In the genomic region with DNA sequence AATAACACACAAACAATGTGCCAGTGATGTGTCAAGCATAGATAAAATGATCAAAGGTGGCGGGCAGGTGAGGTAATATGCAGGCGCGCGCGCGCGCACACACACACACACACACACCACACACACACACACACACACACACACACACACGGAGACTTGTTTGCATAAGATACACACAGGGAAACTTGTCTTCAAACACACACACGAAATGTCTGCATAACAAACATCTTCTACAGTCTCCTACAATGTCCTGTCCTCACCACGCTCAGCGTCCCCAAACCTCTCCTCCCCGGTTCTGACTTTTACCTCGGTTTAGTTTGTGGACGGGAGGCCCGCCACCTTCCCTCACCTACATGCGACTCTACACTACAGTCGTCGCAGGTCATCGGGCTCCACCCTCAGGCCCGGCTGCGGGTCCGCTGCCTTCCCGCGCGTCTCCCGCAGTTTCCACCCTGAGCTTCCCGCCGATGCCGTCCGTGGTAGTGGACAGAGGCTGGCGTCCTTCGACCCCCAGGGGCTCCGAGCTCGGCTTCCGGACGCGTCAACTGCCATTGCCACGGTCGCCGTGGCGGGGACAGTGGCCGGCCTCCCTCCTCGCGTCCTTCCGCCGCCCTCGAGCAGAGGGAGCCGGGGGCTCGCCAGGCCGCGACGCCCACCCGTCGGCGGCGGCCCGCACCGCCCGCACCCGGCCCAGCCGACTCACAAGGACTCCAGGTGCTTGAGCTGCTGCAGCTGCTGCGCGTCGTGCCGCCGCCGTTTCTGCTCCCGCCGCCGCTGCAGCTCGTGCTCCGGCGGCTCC, we compare ENCODE assay signal across 8 mouse cellular contexts. TPM values are rescaled to one million over a fixed set of nuclear protein-coding genes. Genes with fewer than 3 reads are reported as not detected.
DNase-seq lines count a peak whose midpoint lies in the region; ATAC-seq lines count a peak whose summit lies in the region.

No protein-coding gene starts in this region.

- peak overlapping the region; percentile 81 for H3K4me2 ChIP-seq in forebrain, embryonic 11.5 days (ENCODE audit: low read depth, low read length, severe bottlenecking)
- peak overlapping the region; percentile 59 for H3K4me2 ChIP-seq in hindbrain, embryonic 14.5 days (replicated peaks)

- peak; percentile 71 for ATAC-seq in forebrain, embryonic 11.5 days (replicated peaks; ENCODE audit: low FRiP score)
- ATAC-seq in hindbrain, embryonic 14.5 days (ENCODE audit: low FRiP score): peak; percentile 72

- H3K36me3 ChIP-seq in forebrain, embryonic 11.5 days (ENCODE audit: control insufficient read depth, insufficient read depth, low read length): no peaks in the 10 kb centered on the region
- H3K36me3 ChIP-seq in hindbrain, embryonic 14.5 days (replicated peaks; ENCODE audit: control insufficient read depth, insufficient read depth): no peaks in the 10 kb centered on the region; the same call in 1 of the 2 replicates
- peaks cover 28% of the 10 kb centered on the region for H3K36me3 ChIP-seq in limb, embryonic 10.5 days
- peaks cover 22% of the 10 kb centered on the region for H3K36me3 ChIP-seq in midbrain, embryonic 10.5 days

- no peaks in the 10 kb centered on the region for H3K9me3 ChIP-seq in forebrain, embryonic 11.5 days (ENCODE audit: control insufficient read depth, low read length)
- H3K9me3 ChIP-seq in hindbrain, embryonic 14.5 days (ENCODE audit: control insufficient read depth, low read length): no peaks in the 10 kb centered on the region
- H3K9me3 ChIP-seq in limb, embryonic 10.5 days (replicated peaks): no peaks in the 10 kb centered on the region
- H3K9me3 ChIP-seq in midbrain, embryonic 10.5 days (replicated peaks): no peaks in the 10 kb centered on the region

- peak overlapping the region; percentile 99 for H3K4me3 ChIP-seq in brown adipose tissue, adult 24 weeks (ENCODE audit: insufficient read depth, low read depth, low read length)
- peak overlapping the region; percentile 78 for H3K4me3 ChIP-seq in forebrain, embryonic 11.5 days (ENCODE audit: low read depth, low read length)
- peak overlapping the region; percentile 85 for H3K4me3 ChIP-seq in hindbrain, embryonic 14.5 days (replicated peaks; ENCODE audit: low read length)
- peak overlapping the region; percentile 93 for H3K4me3 ChIP-seq in limb, embryonic 10.5 days
- peak overlapping the region; percentile 82 for H3K4me3 ChIP-seq in midbrain, embryonic 10.5 days

- 0 out of 2 replicates have a peak overlapping the region, but pooled peaks have one; percentile 23 for H3K27ac ChIP-seq in brown adipose tissue, adult 24 weeks (replicated peaks; ENCODE audit: low read depth, low read length)
- H3K27ac ChIP-seq in forebrain, embryonic 11.5 days (ENCODE audit: low read depth, low read length): peak overlapping the region; percentile 71
- H3K27ac ChIP-seq in hindbrain, embryonic 14.5 days: peak overlapping the region; percentile 90
- H3K27ac ChIP-seq in limb, embryonic 10.5 days: peak overlapping the region; percentile 95
- peak overlapping the region; percentile 92 for H3K27ac ChIP-seq in midbrain, embryonic 10.5 days (replicated peaks)

- H3K27me3 ChIP-seq in forebrain, embryonic 11.5 days (ENCODE audit: control insufficient read depth, insufficient read depth, low read length): no peaks in the 10 kb centered on the region
- H3K27me3 ChIP-seq in hindbrain, embryonic 14.5 days (ENCODE audit: control insufficient read depth, insufficient read depth, low read length): no peaks in the 10 kb centered on the region
- H3K27me3 ChIP-seq in limb, embryonic 10.5 days (ENCODE audit: low read depth, poor library complexity, severe bottlenecking): no peaks in the 10 kb centered on the region
- H3K27me3 ChIP-seq in midbrain, embryonic 10.5 days (ENCODE audit: low read depth, poor library complexity, severe bottlenecking): no peaks in the 10 kb centered on the region

- 1% methylated on average over 71 of the region's 73 CpGs for WGBS in forebrain, embryonic 11.5 days
- 1% methylated on average over 70 of the region's 73 CpGs for WGBS in hindbrain, embryonic 14.5 days
- 1% methylated on average over 72 of the region's 73 CpGs for WGBS in limb, embryonic 10.5 days
- WGBS in midbrain, embryonic 10.5 days: under 1% methylated on average over 71 of the region's 73 CpGs

- 0 out of 2 replicates have a peak, but pooled peaks cover 3% of the 10 kb centered on the region for H3K4me1 ChIP-seq in brown adipose tissue, adult 24 weeks (ENCODE audit: control insufficient read depth, insufficient read depth, insufficient read length, low read length)
- peaks cover 2% of the 10 kb centered on the region; the same call in 1 of the 2 replicates for H3K4me1 ChIP-seq in forebrain, embryonic 11.5 days (replicated peaks; ENCODE audit: control insufficient read depth, insufficient read depth, low read length)
- H3K4me1 ChIP-seq in hindbrain, embryonic 14.5 days (replicated peaks; ENCODE audit: control insufficient read depth, insufficient read depth, low read length): no peaks in the 10 kb centered on the region
- H3K4me1 ChIP-seq in limb, embryonic 10.5 days: peaks cover 9% of the 10 kb centered on the region
- H3K4me1 ChIP-seq in midbrain, embryonic 10.5 days: peaks cover 10% of the 10 kb centered on the region

- peak overlapping the region; percentile 84 for H3K9ac ChIP-seq in forebrain, embryonic 11.5 days (ENCODE audit: low read length)
- H3K9ac ChIP-seq in hindbrain, embryonic 14.5 days: peak overlapping the region; percentile 87

- peak; percentile 19 to 41 for DNase-seq in layer of hippocampus, adult 18-20 months (ENCODE audit: low spot score in 2 of 2)
- DNase-seq in layer of hippocampus, adult 9-10 months (ENCODE audit: low spot score): no peak
- DNase-seq in forebrain, embryonic 11.5 days (ENCODE audit: low spot score): peak; percentile 78
- DNase-seq in hindbrain, embryonic 14.5 days (ENCODE audit: low spot score): peak; percentile 58
- peak; percentile 77 for DNase-seq in limb, embryonic 10.5 days (ENCODE audit: low spot score)
- DNase-seq in midbrain, embryonic 10.5 days (ENCODE audit: low spot score): peak; percentile 68
- peak; percentile 39 to 41 for DNase-seq in spleen, postnatal 36 days (ENCODE audit: low spot score in 2 of 2)

RNA-seq across cellular contexts. Expression of a gene that starts 2.0 kb away (rescaled TPM):
- 10 to 100 TPM; 29.1 to 30.5 TPM for total RNA-seq in layer of hippocampus, adult 18-20 months (2021)
- polyA plus RNA-seq in brown adipose tissue, adult 24 weeks (2012; ENCODE audit: insufficient read depth, insufficient read length, missing spikeins): 39.2 and 55.5 TPM in 2 replicates
- polyA plus RNA-seq in forebrain, embryonic 11.5 days (2014; fragmentation: Nextera tagmentation; extraction: Ambion mirVana): 50.7 and 54.5 TPM in 2 replicates
- polyA plus RNA-seq in hindbrain, embryonic 14.5 days (2014; fragmentation: Nextera tagmentation; extraction: Ambion mirVana): 63.3 and 69.4 TPM in 2 replicates
- 52.8 and 52.9 TPM in 2 replicates for polyA plus RNA-seq in limb, embryonic 10.5 days (2016; fragmentation: Nextera tagmentation; extraction: Ambion mirVana)
- polyA plus RNA-seq in midbrain, embryonic 10.5 days (2016; fragmentation: Nextera tagmentation; extraction: Ambion mirVana): 42.9 and 46.5 TPM in 2 replicates

RNA-seq across cellular contexts. Expression of a gene that starts 7.9 kb away (rescaled TPM):
- total RNA-seq in layer of hippocampus, adult 18-20 months (2021): 10 to 100 TPM; 32.5 to 34.8 TPM
- 6.3 and 6.4 TPM in 2 replicates for polyA plus RNA-seq in brown adipose tissue, adult 24 weeks (2012; ENCODE audit: insufficient read depth, insufficient read length, missing spikeins)
- polyA plus RNA-seq in forebrain, embryonic 11.5 days (2014; fragmentation: Nextera tagmentation; extraction: Ambion mirVana): 15.5 and 18.4 TPM in 2 replicates
- 20.0 and 22.7 TPM in 2 replicates for polyA plus RNA-seq in hindbrain, embryonic 14.5 days (2014; fragmentation: Nextera tagmentation; extraction: Ambion mirVana)
- 11.2 and 13.5 TPM in 2 replicates for polyA plus RNA-seq in limb, embryonic 10.5 days (2016; fragmentation: Nextera tagmentation; extraction: Ambion mirVana)
- 12.5 and 13.2 TPM in 2 replicates for polyA plus RNA-seq in midbrain, embryonic 10.5 days (2016; fragmentation: Nextera tagmentation; extraction: Ambion mirVana)

RNA-seq across cellular contexts. Expression of a gene that starts 13.5 kb away (rescaled TPM):
- not detected for total RNA-seq in layer of hippocampus, adult 18-20 months (2021)
- not detected in 2 replicates for polyA plus RNA-seq in brown adipose tissue, adult 24 weeks (2012; ENCODE audit: insufficient read depth, insufficient read length, missing spikeins)
- polyA plus RNA-seq in forebrain, embryonic 11.5 days (2014; fragmentation: Nextera tagmentation; extraction: Ambion mirVana): not detected in 2 replicates
- polyA plus RNA-seq in hindbrain, embryonic 14.5 days (2014; fragmentation: Nextera tagmentation; extraction: Ambion mirVana): not detected in 2 replicates
- polyA plus RNA-seq in limb, embryonic 10.5 days (2016; fragmentation: Nextera tagmentation; extraction: Ambion mirVana): not detected in 2 replicates
- not detected in 2 replicates for polyA plus RNA-seq in midbrain, embryonic 10.5 days (2016; fragmentation: Nextera tagmentation; extraction: Ambion mirVana)

RNA-seq across cellular contexts. Expression of a gene that starts 56.3 kb away (rescaled TPM):
- 1 to 10 TPM; 7.6 to 8.1 TPM for total RNA-seq in layer of hippocampus, adult 18-20 months (2021)
- not detected in 2 replicates for polyA plus RNA-seq in brown adipose tissue, adult 24 weeks (2012; ENCODE audit: insufficient read depth, insufficient read length, missing spikeins)
- polyA plus RNA-seq in forebrain, embryonic 11.5 days (2014; fragmentation: Nextera tagmentation; extraction: Ambion mirVana): 12.6 and 12.7 TPM in 2 replicates
- polyA plus RNA-seq in hindbrain, embryonic 14.5 days (2014; fragmentation: Nextera tagmentation; extraction: Ambion mirVana): 11.8 and 14.9 TPM in 2 replicates
- polyA plus RNA-seq in limb, embryonic 10.5 days (2016; fragmentation: Nextera tagmentation; extraction: Ambion mirVana): 6.5 TPM in 2 replicates
- 9.5 and 10.4 TPM in 2 replicates for polyA plus RNA-seq in midbrain, embryonic 10.5 days (2016; fragmentation: Nextera tagmentation; extraction: Ambion mirVana)

Comparison
In these comparisons a context has a peak if more than half of its experiments do, and no peak if none do; other contexts are left out.
1. H3K27ac ChIP-seq: peak in every context shown above with its lines; median percentile 95 in limb, embryonic 10.5 days; 92 in midbrain, embryonic 10.5 days; 90 in hindbrain, embryonic 14.5 days; 71 in forebrain, embryonic 11.5 days; 23 in brown adipose tissue, adult 24 weeks.